Comparison of ENCODE assay signal across 8 mouse cellular contexts in the genomic region with DNA sequence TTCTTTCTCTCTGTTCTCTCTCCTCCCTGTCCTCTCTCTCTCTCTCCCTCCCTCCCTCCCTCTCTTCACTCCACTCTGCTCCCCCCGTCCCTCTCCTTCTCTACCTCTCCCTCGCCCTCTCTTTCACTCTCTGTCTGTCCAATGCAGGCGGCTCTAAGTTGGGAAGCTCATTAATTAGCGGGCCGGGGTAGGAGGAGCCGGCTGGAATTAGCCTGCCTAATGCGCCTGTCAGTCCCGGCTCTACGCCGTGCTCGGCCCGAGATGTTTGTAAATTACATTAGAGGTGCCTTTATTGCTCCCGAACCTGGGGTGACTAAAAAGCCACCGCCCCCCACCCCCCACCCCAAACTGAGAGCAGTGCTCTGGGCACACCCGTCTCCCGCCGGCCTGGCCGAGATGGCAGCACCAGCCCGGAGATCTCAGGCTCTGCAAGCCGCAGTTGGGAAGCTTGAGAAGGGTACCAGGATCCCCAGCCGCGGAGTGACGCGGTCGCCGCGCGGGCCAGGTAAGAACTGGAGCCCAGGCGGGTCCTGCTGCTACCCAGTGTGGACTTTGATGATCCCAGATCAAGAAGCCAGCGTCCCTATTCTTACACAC. TPM values are rescaled to one million over a fixed set of nuclear protein-coding genes. Genes with fewer than 3 reads are reported as not detected.
DNase-seq lines count a peak whose midpoint lies in the region; ATAC-seq and TF ChIP-seq lines count a peak whose summit lies in the region.

A gene (minus strand): TSS at position 47 of the 597 bp plus-strand sequence.

- ATAC-seq in lung, embryonic 14.5 days (ENCODE audit: insufficient read depth): peak; percentile 28; the same call in 1 of the 2 replicates
- 0 out of 2 replicates have a peak, but pooled peaks have one; percentile 45 for ATAC-seq in forebrain, embryonic 11.5 days (replicated peaks; ENCODE audit: low FRiP score)
- ATAC-seq in intestine, embryonic 14.5 days (replicated peaks; ENCODE audit: low FRiP score, low TSS enrichment, low read depth): peak; percentile 47; the same call in 1 of the 2 replicates
- ATAC-seq in neural tube, embryonic 15.5 days (ENCODE audit: low FRiP score): peak; percentile 80

- H3K27ac ChIP-seq in lung, embryonic 14.5 days (ENCODE audit: low read depth): no peak within 1 kb of the TSS
- no peak within 1 kb of the TSS for H3K27ac ChIP-seq in forebrain, embryonic 11.5 days (ENCODE audit: low read depth, low read length)
- no peak within 1 kb of the TSS for H3K27ac ChIP-seq in intestine, embryonic 14.5 days (ENCODE audit: low read depth)
- peak within 1 kb of the TSS; percentile 96 for H3K27ac ChIP-seq in neural tube, embryonic 15.5 days (replicated peaks)

- H3K36me3 ChIP-seq in lung, embryonic 14.5 days (ENCODE audit: insufficient read depth): no peaks in the 10 kb centered on the region
- no peaks in the 10 kb centered on the region for H3K36me3 ChIP-seq in forebrain, embryonic 11.5 days (ENCODE audit: control insufficient read depth, insufficient read depth, low read length)
- no peaks in the 10 kb centered on the region for H3K36me3 ChIP-seq in intestine, embryonic 14.5 days (ENCODE audit: control insufficient read depth, insufficient read depth, low read length)
- no peaks in the 10 kb centered on the region for H3K36me3 ChIP-seq in neural tube, embryonic 15.5 days

- 1% methylated on average over 30 of the region's 30 CpGs for WGBS in lung, embryonic 14.5 days
- WGBS in forebrain, embryonic 11.5 days: under 1% methylated on average over 30 of the region's 30 CpGs
- under 1% methylated on average over 30 of the region's 30 CpGs for WGBS in intestine, embryonic 14.5 days
- under 1% methylated on average over 29 of the region's 30 CpGs for WGBS in neural tube, embryonic 15.5 days

- H3K9me3 ChIP-seq in lung, embryonic 14.5 days (ENCODE audit: low read depth, low read length): no peaks in the 10 kb centered on the region
- no peaks in the 10 kb centered on the region for H3K9me3 ChIP-seq in forebrain, embryonic 11.5 days (ENCODE audit: control insufficient read depth, low read length)
- no peaks in the 10 kb centered on the region for H3K9me3 ChIP-seq in intestine, embryonic 14.5 days (ENCODE audit: control insufficient read depth, low read length)
- H3K9me3 ChIP-seq in neural tube, embryonic 15.5 days (replicated peaks): no peaks in the 10 kb centered on the region

- peak within 1 kb of the TSS; percentile 35 for H3K4me3 ChIP-seq in lung, embryonic 14.5 days (ENCODE audit: low read depth, low read length)
- H3K4me3 ChIP-seq in forebrain, embryonic 11.5 days (ENCODE audit: low read depth, low read length): peak within 1 kb of the TSS; percentile 14
- H3K4me3 ChIP-seq in intestine, embryonic 14.5 days (ENCODE audit: low read depth, low read length): peak within 1 kb of the TSS; percentile 26
- peak within 1 kb of the TSS; percentile 57 for H3K4me3 ChIP-seq in neural tube, embryonic 15.5 days (replicated peaks)

- H3K27me3 ChIP-seq in lung, embryonic 14.5 days (ENCODE audit: insufficient read depth, low read length): peaks cover 99% of the 10 kb centered on the region
- peaks cover 88% of the 10 kb centered on the region for H3K27me3 ChIP-seq in forebrain, embryonic 11.5 days (ENCODE audit: control insufficient read depth, insufficient read depth, low read length)
- peaks cover 98% of the 10 kb centered on the region for H3K27me3 ChIP-seq in intestine, embryonic 14.5 days (replicated peaks; ENCODE audit: control insufficient read depth, insufficient read depth, low read length)
- peaks cover 53% of the 10 kb centered on the region for H3K27me3 ChIP-seq in neural tube, embryonic 15.5 days (replicated peaks)

- H3K4me2 ChIP-seq in lung, embryonic 14.5 days: peak within 1 kb of the TSS; percentile 62
- peak within 1 kb of the TSS; percentile 36 for H3K4me2 ChIP-seq in forebrain, embryonic 11.5 days (ENCODE audit: low read depth, low read length, severe bottlenecking)
- peak within 1 kb of the TSS; percentile 48 for H3K4me2 ChIP-seq in intestine, embryonic 14.5 days (ENCODE audit: low read length)
- H3K4me2 ChIP-seq in neural tube, embryonic 15.5 days: peak within 1 kb of the TSS; percentile 66

- H3K4me1 ChIP-seq in lung, embryonic 14.5 days (ENCODE audit: insufficient read depth): 0 out of 2 replicates have a peak, but pooled peaks cover 3% of the 10 kb centered on the region
- H3K4me1 ChIP-seq in forebrain, embryonic 11.5 days (replicated peaks; ENCODE audit: control insufficient read depth, insufficient read depth, low read length): peaks cover 17% of the 10 kb centered on the region
- peaks cover 13% of the 10 kb centered on the region for H3K4me1 ChIP-seq in intestine, embryonic 14.5 days (replicated peaks; ENCODE audit: control insufficient read depth, insufficient read depth, low read length)
- H3K4me1 ChIP-seq in neural tube, embryonic 15.5 days: peaks cover 56% of the 10 kb centered on the region

- no peak within 1 kb of the TSS for H3K9ac ChIP-seq in lung, embryonic 14.5 days
- no peak within 1 kb of the TSS for H3K9ac ChIP-seq in forebrain, embryonic 11.5 days (ENCODE audit: low read length)
- no peak within 1 kb of the TSS for H3K9ac ChIP-seq in intestine, embryonic 14.5 days (ENCODE audit: low read length)
- peak within 1 kb of the TSS; percentile 72 for H3K9ac ChIP-seq in neural tube, embryonic 15.5 days (replicated peaks)

- DNase-seq in lung, embryonic 14.5 days: no peak
- no peak for DNase-seq in lung, postnatal 25 days (ENCODE audit: low spot score)
- peak; percentile 72 for DNase-seq in forebrain, embryonic 11.5 days (ENCODE audit: low spot score)
- DNase-seq in intestine, embryonic 14.5 days (ENCODE audit: low spot score): peak; percentile 73
- no peak for DNase-seq in right cerebral cortex, postnatal 36 days (ENCODE audit: low spot score in 2 of 2)
- no peak for DNase-seq in frontal cortex, postnatal 25 days (ENCODE audit: low spot score in 2 of 2)
- DNase-seq in layer of hippocampus, postnatal 36 days: no peak

- TF ChIP-seq CTCF in lung, embryonic 14.5 days (IDR thresholded peaks at IDR 0.05; ENCODE audit: low read depth): no peak

RNA-seq across cellular contexts. Expression of the gene that starts here (rescaled TPM):
- not detected in 2 replicates for polyA plus RNA-seq in lung, embryonic 14.5 days (2014; fragmentation: Nextera tagmentation; extraction: Ambion mirVana)
- 0.11 TPM in 1 of 2 replicates, not detected in the other for polyA plus RNA-seq in forebrain, embryonic 11.5 days (2014; fragmentation: Nextera tagmentation; extraction: Ambion mirVana)
- not detected in 2 replicates for polyA plus RNA-seq in intestine, embryonic 14.5 days (2014; fragmentation: Nextera tagmentation; extraction: Ambion mirVana)
- 10.9 and 16.9 TPM in 2 replicates for polyA plus RNA-seq in neural tube, embryonic 15.5 days (2015; fragmentation: Nextera tagmentation; extraction: Ambion mirVana)
- not detected for total RNA-seq in layer of hippocampus, postnatal 36 days (2021)

Comparison
In these comparisons a context has a peak if more than half of its experiments do, and no peak if none do; other contexts are left out.
1. RNA of the gene that starts here (polyA plus RNA-seq): 10.9 to 16.9 TPM in neural tube, embryonic 15.5 days; not detected in lung, embryonic 14.5 days, 0.11 TPM in forebrain, embryonic 11.5 days and not detected in intestine, embryonic 14.5 days; every median in the first group is over 10 times any median in the second.
2. Peak in ATAC-seq, H3K4me3 ChIP-seq and H3K4me2 ChIP-seq in lung, embryonic 14.5 days; RNA of the gene not detected or under 1 TPM.
3. Peak in DNase-seq, ATAC-seq, H3K4me3 ChIP-seq and H3K4me2 ChIP-seq in forebrain, embryonic 11.5 days; RNA of the gene not detected or under 1 TPM.
4. Peak in DNase-seq, ATAC-seq, H3K4me3 ChIP-seq and H3K4me2 ChIP-seq in intestine, embryonic 14.5 days; RNA of the gene not detected or under 1 TPM.
5. ATAC-seq: peak in every context shown above with its lines; median percentile 80 in neural tube, embryonic 15.5 days; 47 in intestine, embryonic 14.5 days; 45 in forebrain, embryonic 11.5 days; 28 in lung, embryonic 14.5 days.
6. Peak in every context shown above with its lines, with median percentiles within 50 percentile points of each other: H3K4me2 ChIP-seq and H3K4me3 ChIP-seq.